13 mouse cellular contexts compared by ENCODE assay signal in the genomic region with DNA sequence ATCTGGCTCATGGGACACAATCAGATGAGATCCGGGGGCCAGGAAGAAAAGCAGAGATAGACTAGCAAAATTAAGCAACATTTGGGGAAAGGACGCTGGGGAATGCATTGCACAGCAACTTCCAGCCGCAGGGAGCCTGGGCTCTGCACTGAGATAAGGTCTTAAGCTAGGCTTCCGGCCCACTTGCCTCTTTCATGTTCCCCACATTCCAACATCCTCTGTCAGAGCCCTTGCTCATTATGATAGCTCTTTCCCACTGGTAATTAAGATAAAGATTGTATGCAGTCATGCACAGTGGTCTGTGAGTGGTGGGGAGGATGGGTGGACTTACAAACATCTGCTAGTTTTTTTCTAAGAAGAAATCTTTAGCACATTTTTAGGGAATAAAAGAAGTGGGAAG.
A peak's percentile ranks its signal among the peaks of the same experiment; 100 is the strongest.
DNase-seq lines count a peak whose midpoint lies in the region; ATAC-seq and TF ChIP-seq lines count a peak whose summit lies in the region.
"Had no signal": no experiment of that assay in that cellular context is flagged by ENCODE, and none has a peak within 500 bp of the region (broad histone marks: within the 10 kb centered on the region; RNA-seq: fewer than 3 reads in every experiment).

No protein-coding gene starts in this region.

- H3K9ac ChIP-seq in embryonic facial prominence, embryonic 13.5 days: no peak overlapping the region
- no peak overlapping the region for H3K9ac ChIP-seq in lung, embryonic 15.5 days
- H3K9ac ChIP-seq in heart, embryonic 11.5 days (ENCODE audit: low read depth, low read length): peak overlapping the region; percentile 5; the same call in 1 of the 2 replicates
- no peak overlapping the region for H3K9ac ChIP-seq in liver, embryonic 13.5 days
- H3K9ac ChIP-seq: forebrain, embryonic 13.5 days; liver, embryonic 14.5 days had no signal

- 54% methylated on average over 4 of the region's 4 CpGs for WGBS in embryonic facial prominence, embryonic 13.5 days
- 72% methylated on average over 4 of the region's 4 CpGs for WGBS in embryonic facial prominence, embryonic 10.5 days
- 19% methylated on average over 4 of the region's 4 CpGs for WGBS in lung, embryonic 15.5 days
- 5% methylated on average over 4 of the region's 4 CpGs for WGBS in heart, embryonic 11.5 days (ENCODE audit: insufficient replicate concordance)
- WGBS in liver, embryonic 13.5 days (ENCODE audit: insufficient replicate concordance): 27% methylated on average over 4 of the region's 4 CpGs

- no peaks in the 10 kb centered on the region for H3K27me3 ChIP-seq in embryonic facial prominence, embryonic 13.5 days
- H3K27me3 ChIP-seq in embryonic facial prominence, embryonic 10.5 days (replicated peaks; ENCODE audit: low read depth, poor library complexity, severe bottlenecking): no peaks in the 10 kb centered on the region
- H3K27me3 ChIP-seq in lung, embryonic 15.5 days: no peaks in the 10 kb centered on the region
- no peaks in the 10 kb centered on the region for H3K27me3 ChIP-seq in heart, embryonic 11.5 days (ENCODE audit: control insufficient read depth, insufficient read depth, low read length)
- no peaks in the 10 kb centered on the region for H3K27me3 ChIP-seq in liver, embryonic 13.5 days
- H3K27me3 ChIP-seq: forebrain, embryonic 13.5 days had no signal

- no peaks in the 10 kb centered on the region for H3K36me3 ChIP-seq in embryonic facial prominence, embryonic 13.5 days
- H3K36me3 ChIP-seq in embryonic facial prominence, embryonic 10.5 days (replicated peaks): no peaks in the 10 kb centered on the region
- H3K36me3 ChIP-seq in lung, embryonic 15.5 days: no peaks in the 10 kb centered on the region
- no peaks in the 10 kb centered on the region for H3K36me3 ChIP-seq in heart, embryonic 11.5 days (ENCODE audit: control insufficient read depth, insufficient read depth, low read length)
- no peaks in the 10 kb centered on the region for H3K36me3 ChIP-seq in liver, embryonic 13.5 days

- no peaks in the 10 kb centered on the region for H3K9me3 ChIP-seq in embryonic facial prominence, embryonic 13.5 days
- H3K9me3 ChIP-seq in embryonic facial prominence, embryonic 10.5 days: no peaks in the 10 kb centered on the region
- no peaks in the 10 kb centered on the region for H3K9me3 ChIP-seq in lung, embryonic 15.5 days
- no peaks in the 10 kb centered on the region for H3K9me3 ChIP-seq in heart, embryonic 11.5 days (replicated peaks; ENCODE audit: control insufficient read depth, low read length)
- H3K9me3 ChIP-seq in liver, embryonic 13.5 days (replicated peaks): no peaks in the 10 kb centered on the region
- H3K9me3 ChIP-seq: forebrain, embryonic 13.5 days had no signal

- H3K4me1 ChIP-seq in embryonic facial prominence, embryonic 13.5 days: peaks cover 26% of the 10 kb centered on the region
- H3K4me1 ChIP-seq in embryonic facial prominence, embryonic 10.5 days: peaks cover 24% of the 10 kb centered on the region
- H3K4me1 ChIP-seq in lung, embryonic 15.5 days: peaks cover 36% of the 10 kb centered on the region
- peaks cover 38% of the 10 kb centered on the region for H3K4me1 ChIP-seq in heart, embryonic 11.5 days (ENCODE audit: control insufficient read depth, insufficient read depth, low read length)
- no peaks in the 10 kb centered on the region; the same call in 1 of the 2 replicates for H3K4me1 ChIP-seq in liver, embryonic 13.5 days (replicated peaks)
- H3K4me1 ChIP-seq: forebrain, embryonic 13.5 days had no signal

- DNase-seq in embryonic facial prominence, embryonic 10.5 days (ENCODE audit: low spot score): no peak
- DNase-seq in lung, postnatal 25 days (ENCODE audit: low spot score): no peak
- DNase-seq in liver, embryonic 13.5 days: no peak
- no peak for DNase-seq in thymus, postnatal 0 days (ENCODE audit: low spot score)
- DNase-seq in left cerebral cortex, adult 2 months (ENCODE audit: extremely low spot score in 1 of 2, low spot score in 2 of 2): no peak
- DNase-seq: cerebellum, postnatal 10 days; right cerebral cortex, postnatal 14 days had no signal

- intact Hi-C loops in left cerebral cortex, adult 2 months (cut with DNase I): no loop called here

- no peak overlapping the region for H3K4me3 ChIP-seq in embryonic facial prominence, embryonic 13.5 days
- no peak overlapping the region for H3K4me3 ChIP-seq in embryonic facial prominence, embryonic 10.5 days
- no peak overlapping the region for H3K4me3 ChIP-seq in lung, embryonic 15.5 days
- no peak overlapping the region for H3K4me3 ChIP-seq in heart, embryonic 11.5 days (ENCODE audit: low read depth, low read length)
- no peak overlapping the region for H3K4me3 ChIP-seq in liver, embryonic 13.5 days (replicated peaks)
- H3K4me3 ChIP-seq in left cerebral cortex, adult 2 months: no peak overlapping the region
- H3K4me3 ChIP-seq: forebrain, embryonic 13.5 days had no signal

- no peak for TF ChIP-seq CTCF in left cerebral cortex, adult 2 months (IDR thresholded peaks at IDR 0.05)

- peak overlapping the region; percentile 51; the same call in 1 of the 2 replicates for H3K27ac ChIP-seq in embryonic facial prominence, embryonic 13.5 days
- H3K27ac ChIP-seq in embryonic facial prominence, embryonic 10.5 days (replicated peaks): no peak overlapping the region
- H3K27ac ChIP-seq in lung, embryonic 15.5 days: peak overlapping the region; percentile 51
- H3K27ac ChIP-seq in heart, embryonic 11.5 days (ENCODE audit: low read depth, low read length): peak overlapping the region; percentile 86
- no peak overlapping the region for H3K27ac ChIP-seq in liver, embryonic 13.5 days
- H3K27ac ChIP-seq in left cerebral cortex, adult 2 months: no peak overlapping the region
- H3K27ac ChIP-seq: forebrain, embryonic 13.5 days; liver, embryonic 14.5 days had no signal

- H3K4me2 ChIP-seq in embryonic facial prominence, embryonic 13.5 days: no peak overlapping the region
- H3K4me2 ChIP-seq in lung, embryonic 15.5 days: no peak overlapping the region
- peak overlapping the region; percentile 34 for H3K4me2 ChIP-seq in heart, embryonic 11.5 days
- H3K4me2 ChIP-seq in liver, embryonic 13.5 days: no peak overlapping the region
- H3K4me2 ChIP-seq: forebrain, embryonic 13.5 days; midbrain, embryonic 11.5 days had no signal

- ATAC-seq in embryonic facial prominence, embryonic 13.5 days (ENCODE audit: insufficient number of reproducible peaks, insufficient read depth, low FRiP score, low TSS enrichment, low read depth): no peak
- peak; percentile 77 for ATAC-seq in lung, embryonic 15.5 days (ENCODE audit: borderline replicate concordance, extremely low read depth, low FRiP score, low TSS enrichment)
- ATAC-seq in heart, embryonic 11.5 days (replicated peaks; ENCODE audit: insufficient number of reproducible peaks, low FRiP score, low TSS enrichment): peak; percentile 44; the same call in 1 of the 2 replicates
- peak; percentile 45; the same call in 1 of the 2 replicates for ATAC-seq in liver, embryonic 13.5 days (ENCODE audit: low read depth)
- ATAC-seq: forebrain, embryonic 13.5 days had no signal

Comparison
In these comparisons a context has a peak if more than half of its experiments do, and no peak if none do; other contexts are left out.
1. H3K27ac ChIP-seq: peak in embryonic facial prominence, embryonic 13.5 days (single experiment), lung, embryonic 15.5 days (single experiment) and heart, embryonic 11.5 days (single experiment); none in embryonic facial prominence, embryonic 10.5 days (single experiment), liver, embryonic 13.5 days (single experiment) and left cerebral cortex, adult 2 months (single experiment).